Mouse (Mus musculus) stomach, embryonic 14.5 days (tissue): ENCODE measurements around the gene Aacs. TPM values are rescaled to one million over a fixed set of nuclear protein-coding genes. Genes with fewer than 3 reads are reported as not detected.

ENCODE experiments used
- ATAC-seq: fragments of 200-750 bp; cut with Nextera tagmentation; 2 replicates; pipeline ENCODE4 v1.8.0; 2017; ENCODE audit warnings: low read depth, moderate TSS enrichment; ENCODE audit not compliant: insufficient number of reproducible peaks, insufficient read depth, low FRiP score
- H3K27ac ChIP-seq: fragments of 300-500 bp; sonication (generic); 2 replicates; pipeline ENCODE4 v1.5.1; 2014; ENCODE audit warnings: mild to moderate bottlenecking, low read length, moderate library complexity, mixed read lengths
- H3K27me3 ChIP-seq: fragments of 300-500 bp; sonication (generic); 2 replicates; pipeline ENCODE4 v1.6.1; 2014; ENCODE audit warnings: low read length, control low read depth, mixed read lengths; ENCODE audit not compliant: control insufficient read depth, insufficient read depth
- H3K36me3 ChIP-seq: fragments of 300-500 bp; sonication (generic); 2 replicates; pipeline ENCODE4 v1.6.1; 2014; ENCODE audit warnings: mild to moderate bottlenecking, control low read depth, low read length, moderate library complexity, mixed read lengths; ENCODE audit not compliant: control insufficient read depth, insufficient read depth
- H3K4me1 ChIP-seq: fragments of 300-500 bp; sonication (generic); 2 replicates; pipeline ENCODE4 v1.6.1; 2014; ENCODE audit warnings: low read length, control low read depth, mixed read lengths; ENCODE audit not compliant: control insufficient read depth, insufficient read depth
- H3K4me2 ChIP-seq: fragments of 300-500 bp; sonication (generic); replicated peaks from 2 replicates; pipeline ENCODE4 v1.6.1; 2014; ENCODE audit warnings: low read depth, low read length, control low read depth
- H3K4me3 ChIP-seq: fragments of 300-500 bp; sonication (generic); 2 replicates; pipeline ENCODE4 v1.5.1; 2014; ENCODE audit warnings: low read depth, low read length, control low read depth
- H3K9ac ChIP-seq: fragments of 300-500 bp; sonication (generic); replicated peaks from 2 replicates; pipeline ENCODE4 v1.6.1; 2014; ENCODE audit warnings: low read depth, mild to moderate bottlenecking, control low read depth, low read length, moderate library complexity, mixed read lengths
- H3K9me3 ChIP-seq: fragments of 300-500 bp; sonication (generic); 2 replicates; pipeline ENCODE4 v1.6.1; 2016; ENCODE audit warnings: low read depth, low read length, control low read depth; ENCODE audit not compliant: control insufficient read depth
- WGBS: fragments of 180-500 bp; shearing (Covaris S2); extraction: QIAGEN DNeasy Blood & Tissue Kit; methylation state at CpG from one replicate; pipeline ENCODE4 v1.1.7; 2014; 5-methylcytosine and 5-hydroxymethylcytosine counted together
- polyA plus RNA-seq: library from polyadenylated mRNA; unstranded; fragments of >200 nt; fragmentation: Nextera tagmentation; extraction: Ambion mirVana; gene quantifications from 2 replicates; pipeline ENCODE4 v1.2.1, GENCODE M21; 2014

Gene Aacs
- polyA plus RNA-seq, 1 experiment from 2014 or later, result 45.6 TPM

- no peak overlapping the region for H3K9ac ChIP-seq
- no peak overlapping the region for H3K27ac ChIP-seq
- peaks cover 23% of the 10 kb centered on the region for H3K36me3 ChIP-seq
- no peak overlapping the region for H3K4me2 ChIP-seq
- no peaks in the 10 kb centered on the region for H3K9me3 ChIP-seq
- WGBS, result 96% methylated on average over 6 of the region's 6 CpGs
- no peaks in the 10 kb centered on the region for H3K27me3 ChIP-seq
- no peak overlapping the region for H3K4me3 ChIP-seq
- no peaks in the 10 kb centered on the region for H3K4me1 ChIP-seq
- ATAC-seq, result no peak
These were observed 28.0 kb downstream of the Aacs start for GRCm38 (mm10) chr5:125503628-125504027.

DNA sequence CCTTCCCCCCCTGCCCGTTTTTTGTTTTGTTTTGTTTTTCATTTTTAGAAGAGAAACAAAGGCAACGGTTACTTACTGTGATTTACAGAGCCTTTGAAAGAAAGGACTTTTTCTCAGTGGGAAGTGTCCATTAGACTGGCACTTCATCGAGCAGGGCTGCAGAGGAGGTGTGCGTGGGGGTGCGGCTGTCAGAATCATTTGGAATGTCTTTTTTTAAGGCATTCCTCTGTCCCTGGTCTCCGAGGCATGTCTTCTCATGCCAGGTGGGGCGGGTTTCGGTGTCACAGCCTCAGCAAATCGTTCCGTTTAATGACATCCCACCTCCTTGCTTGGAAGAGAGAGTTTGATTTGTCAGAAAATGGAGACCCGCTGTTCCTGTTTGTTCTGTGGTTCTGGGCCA, 29.1 kb downstream of the Aacs start:
- Histone ChIP-seq H3K4me2 (no peak overlapping the region), H3K4me1 (no peaks in the 10 kb centered on the region), H3K27me3 (no peaks in the 10 kb centered on the region), H3K36me3 (peaks cover 25% of the 10 kb centered on the region), H3K9ac (no peak overlapping the region), H3K4me3 (no peak overlapping the region), H3K9me3 (no peaks in the 10 kb centered on the region), H3K27ac (no peak overlapping the region)
- 62% methylated on average over 11 of the region's 11 CpGs for WGBS
- no peak for ATAC-seq

DNA sequence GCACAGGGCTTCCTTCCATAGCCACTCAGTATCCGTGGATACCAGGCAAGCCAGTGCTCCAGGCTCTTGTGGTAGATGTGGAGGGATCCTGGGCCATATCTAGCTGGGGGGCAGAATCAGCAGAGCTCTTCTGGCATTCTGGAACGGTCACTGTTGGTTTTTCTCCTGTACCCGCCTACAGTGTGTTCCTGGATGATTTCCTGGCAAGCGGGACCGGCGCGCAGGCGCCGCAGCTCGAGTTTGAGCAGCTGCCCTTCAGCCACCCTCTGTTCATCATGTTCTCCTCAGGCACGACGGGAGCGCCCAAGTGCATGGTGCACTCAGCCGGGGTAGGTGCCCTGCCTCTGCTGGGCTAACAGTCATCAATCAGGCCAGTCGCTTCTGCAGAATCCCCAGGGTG, 30.4 kb downstream of the Aacs start:
- 71% methylated on average over 15 of the region's 15 CpGs for WGBS
- Histone ChIP-seq H3K36me3 (peaks cover 26% of the 10 kb centered on the region), H3K4me3 (no peak overlapping the region), H3K27me3 (no peaks in the 10 kb centered on the region), H3K9ac (no peak overlapping the region), H3K9me3 (no peaks in the 10 kb centered on the region), H3K4me2 (no peak overlapping the region), H3K27ac (no peak overlapping the region), H3K4me1 (no peaks in the 10 kb centered on the region)
- no peak for ATAC-seq

DNA sequence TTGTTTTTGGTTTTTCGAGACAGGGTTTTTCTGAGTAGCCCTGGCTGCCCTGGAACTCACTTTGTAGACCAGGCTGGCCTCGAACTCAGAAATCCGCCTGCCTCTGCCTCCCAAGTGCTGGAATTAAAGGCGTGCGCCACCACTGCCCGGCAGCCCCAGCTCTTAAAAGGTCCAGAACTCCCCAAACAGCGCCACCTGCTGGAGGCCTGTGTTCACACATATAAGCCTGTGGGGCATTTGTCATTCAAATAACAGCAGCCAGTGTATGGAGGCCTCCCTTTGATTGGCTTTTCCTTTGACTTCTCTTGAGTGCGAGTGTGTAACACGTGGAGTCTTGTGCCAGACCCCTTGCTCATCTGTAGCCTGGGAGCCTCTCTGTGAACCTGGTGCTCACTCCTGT, 32.0 kb downstream of the Aacs start:
- no peak for ATAC-seq
- Histone ChIP-seq H3K36me3 (peaks cover 35% of the 10 kb centered on the region), H3K4me1 (no peaks in the 10 kb centered on the region), H3K27ac (no peak overlapping the region), H3K9ac (no peak overlapping the region), H3K4me3 (no peak overlapping the region), H3K9me3 (no peaks in the 10 kb centered on the region), H3K27me3 (no peaks in the 10 kb centered on the region), H3K4me2 (no peak overlapping the region)
- 91% methylated on average over 9 of the region's 9 CpGs for WGBS

DNA sequence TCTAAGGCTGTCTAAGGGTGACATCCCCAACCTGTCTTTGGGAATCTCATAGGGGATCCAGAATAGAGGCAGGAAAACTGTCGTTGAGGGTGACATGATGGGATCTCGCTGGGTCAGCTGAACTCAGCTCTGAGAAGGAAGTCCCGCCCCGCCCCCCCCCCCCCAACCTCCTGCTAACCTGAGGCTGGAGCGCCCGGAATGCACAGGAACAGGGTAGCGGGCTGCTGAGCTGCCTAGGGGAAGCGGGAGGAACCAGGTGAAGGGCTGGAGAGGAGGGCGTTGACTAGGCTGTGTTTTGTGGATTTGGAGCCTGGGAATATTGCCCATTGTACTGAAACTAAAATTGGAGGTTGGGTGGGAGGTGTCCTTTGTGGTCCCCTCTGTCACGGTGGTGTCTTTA, 32.4 kb downstream of the Aacs start:
- H3K9me3 ChIP-seq, result no peaks in the 10 kb centered on the region
- 90% methylated on average over 10 of the region's 10 CpGs for WGBS
- no peak overlapping the region for H3K9ac ChIP-seq
- H3K36me3 ChIP-seq, result peaks cover 39% of the 10 kb centered on the region
- H3K4me1 ChIP-seq, result no peaks in the 10 kb centered on the region
- H3K27me3 ChIP-seq, result no peaks in the 10 kb centered on the region
- H3K27ac ChIP-seq, result no peak overlapping the region
- no peak for ATAC-seq
- H3K4me2 ChIP-seq, result no peak overlapping the region
- H3K4me3 ChIP-seq, result no peak overlapping the region

- Histone ChIP-seq H3K27me3 (no peaks in the 10 kb centered on the region), H3K36me3 (peaks cover 41% of the 10 kb centered on the region), H3K9ac (no peak overlapping the region), H3K4me1 (no peaks in the 10 kb centered on the region), H3K9me3 (no peaks in the 10 kb centered on the region), H3K27ac (no peak overlapping the region), H3K4me2 (no peak overlapping the region), H3K4me3 (no peak overlapping the region)
- WGBS, result 50% methylated on average over 5 of the region's 5 CpGs
- ATAC-seq, result no peak
These were observed 33.9 kb downstream of the Aacs start for GRCm38 (mm10) chr5:125509541-125509940.

GRCm38 (mm10) chr5:125515006-125515405, 39.4 kb downstream of the Aacs start:
- Histone ChIP-seq H3K4me3 (no peak overlapping the region), H3K4me1 (no peaks in the 10 kb centered on the region), H3K27ac (no peak overlapping the region), H3K9me3 (no peaks in the 10 kb centered on the region), H3K27me3 (no peaks in the 10 kb centered on the region), H3K9ac (no peak overlapping the region), H3K4me2 (no peak overlapping the region), H3K36me3 (peaks cover 47% of the 10 kb centered on the region)
- ATAC-seq, result no peak
- whole genome bisulfite sequencing, result 90% methylated on average over 12 of the region's 12 CpGs

DNA sequence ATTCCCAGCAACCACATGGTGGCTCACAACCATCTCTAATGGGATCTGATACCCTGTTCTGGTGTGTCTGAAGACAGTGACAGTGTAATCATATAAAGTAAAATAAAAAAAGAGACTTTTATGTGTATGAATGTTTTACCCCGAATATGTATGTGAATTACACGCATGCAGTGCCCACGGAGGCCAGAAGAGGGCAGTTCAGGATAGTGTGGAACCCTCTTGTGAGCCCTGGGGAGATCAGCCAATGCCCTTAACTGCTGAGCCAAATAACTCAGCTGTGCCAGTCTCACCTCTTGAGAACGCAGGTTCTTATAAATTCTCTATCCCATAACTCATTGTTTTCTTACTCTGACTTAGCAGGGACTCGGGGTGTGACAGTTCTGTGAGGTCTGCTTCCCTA, 43.0 kb downstream of the Aacs start:
- Histone ChIP-seq H3K27ac (no peak overlapping the region), H3K9me3 (no peaks in the 10 kb centered on the region), H3K9ac (no peak overlapping the region), H3K27me3 (no peaks in the 10 kb centered on the region), H3K4me1 (no peaks in the 10 kb centered on the region), H3K4me2 (no peak overlapping the region), H3K36me3 (peaks cover 31% of the 10 kb centered on the region), H3K4me3 (no peak overlapping the region)
- 65% methylated on average over 5 of the region's 5 CpGs for WGBS
- no peak for ATAC-seq

- WGBS, result 22% methylated on average over 15 of the region's 15 CpGs
- no peaks in the 10 kb centered on the region for H3K27me3 ChIP-seq
These were observed 45.4 kb downstream of the Aacs start for GRCm38 (mm10) chr5:125520930-125521590.

More at GRCm38 (mm10) chr5:125520930-125521590, 45.4 kb downstream of the Aacs start:
- Histone ChIP-seq H3K4me2 (no peak overlapping the region), H3K4me1 (no peaks in the 10 kb centered on the region), H3K36me3 (peaks cover 10% of the 10 kb centered on the region), H3K9me3 (peaks cover under 1% of the 10 kb centered on the region; the same call in 1 of the 2 replicates), H3K4me3 (no peak overlapping the region), H3K27ac (no peak overlapping the region), H3K9ac (no peak overlapping the region)
- ATAC-seq, result no peak
